Comparison of ENCODE assay signal across 7 mouse cellular contexts in genomic region chr19:22437207-22437606, GRCm38 (mm10).
"Had no signal": no experiment of that assay in that cellular context is flagged by ENCODE, and none has a peak within 500 bp of the region (broad histone marks: within the 10 kb centered on the region; RNA-seq: fewer than 3 reads in every experiment).

No protein-coding gene starts in this region.

- DNase-seq: kidney, postnatal 10 days; liver; liver, embryonic 13.5 days; liver, postnatal 0 days; lung, postnatal 14 days; thymus, adult 2 months; thymus, postnatal 25 days had no signal
